Comparison of ENCODE assay signal across 9 mouse cellular contexts in the genomic region with DNA sequence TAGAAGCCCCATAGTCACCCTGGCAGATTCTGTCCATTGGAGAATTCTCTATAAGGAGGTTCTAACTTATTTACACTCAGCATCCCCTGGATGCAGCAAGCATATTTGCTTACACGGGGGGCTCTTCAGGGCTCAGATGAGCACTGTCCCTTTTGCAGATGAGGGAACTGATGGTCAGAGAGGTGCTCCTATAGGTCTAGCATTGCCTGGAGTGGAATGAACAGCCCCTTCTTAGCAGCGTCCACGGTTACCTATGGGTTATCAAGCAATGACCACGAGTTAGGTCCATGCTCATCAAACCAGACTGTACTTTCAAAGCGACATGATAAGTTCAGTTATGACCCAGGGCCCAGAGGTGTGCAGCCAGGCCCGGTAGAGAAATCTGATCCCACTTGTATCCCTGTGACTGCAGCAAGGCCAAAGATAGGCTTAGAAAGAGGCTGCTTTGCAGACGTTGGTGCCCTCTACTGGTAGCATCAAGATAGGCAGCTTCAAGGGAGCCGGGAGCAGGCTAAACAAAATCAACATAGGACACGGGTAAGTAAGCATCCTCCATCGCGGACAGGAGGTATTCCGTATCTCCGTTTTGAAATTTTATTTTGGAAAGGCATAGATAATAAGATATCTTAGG.
A peak's percentile ranks its signal among the peaks of the same experiment; 100 is the strongest.
DNase-seq lines count a peak whose midpoint lies in the region; ATAC-seq lines count a peak whose summit lies in the region.
"Had no signal": no experiment of that assay in that cellular context is flagged by ENCODE, and none has a peak within 500 bp of the region (broad histone marks: within the 10 kb centered on the region; RNA-seq: fewer than 3 reads in every experiment).

No protein-coding gene starts in this region.

- 23% methylated on average over 13 of the region's 13 CpGs for WGBS in limb, embryonic 13.5 days
- WGBS in neural tube, embryonic 15.5 days: 30% methylated on average over 13 of the region's 13 CpGs

- intact Hi-C loops in gastrocnemius, postnatal 14 days (cut with DNase I; ENCODE audit: low total_unique reads): no loop called here

- no peak overlapping the region for H3K4me3 ChIP-seq in limb, embryonic 13.5 days
- H3K4me3 ChIP-seq in neural tube, embryonic 15.5 days (replicated peaks): no peak overlapping the region
- H3K4me3 ChIP-seq: heart, embryonic 13.5 days had no signal

- H3K27me3 ChIP-seq in limb, embryonic 13.5 days: peaks cover 19% of the 10 kb centered on the region
- peaks cover 3% of the 10 kb centered on the region; the same call in 1 of the 2 replicates for H3K27me3 ChIP-seq in neural tube, embryonic 15.5 days (replicated peaks)

- peak; percentile 59; the same call in 1 of the 2 replicates for ATAC-seq in limb, embryonic 13.5 days (ENCODE audit: low FRiP score, low read depth)
- ATAC-seq in neural tube, embryonic 15.5 days (ENCODE audit: low FRiP score): peak; percentile 77

- no peak overlapping the region for H3K9ac ChIP-seq in limb, embryonic 13.5 days
- no peak overlapping the region for H3K9ac ChIP-seq in neural tube, embryonic 15.5 days (replicated peaks)
- H3K9ac ChIP-seq: heart, embryonic 13.5 days had no signal

- DNase-seq in 416B (ENCODE audit: low read depth) (peak; percentile 71), R1 (ENCODE audit: low read depth, low spot score) (peak; percentile 75)
- peak; percentile 44 to 76 for DNase-seq in cerebellum, postnatal 4 days (ENCODE audit: low spot score in 2 of 2)
- DNase-seq in gastrocnemius, postnatal 14 days: peak; percentile 23
- DNase-seq in kidney, adult 9 months: peak; percentile 50
- DNase-seq in T-cell, adult 2 months (ENCODE audit: low spot score): no peak

- no peak overlapping the region for H3K4me2 ChIP-seq in limb, embryonic 13.5 days (replicated peaks)
- no peak overlapping the region for H3K4me2 ChIP-seq in neural tube, embryonic 15.5 days
- H3K4me2 ChIP-seq: heart, embryonic 13.5 days had no signal

- H3K36me3 ChIP-seq in limb, embryonic 13.5 days: no peaks in the 10 kb centered on the region
- no peaks in the 10 kb centered on the region for H3K36me3 ChIP-seq in neural tube, embryonic 15.5 days
- H3K36me3 ChIP-seq: heart, embryonic 13.5 days had no signal

- no peak overlapping the region for H3K27ac ChIP-seq in limb, embryonic 13.5 days
- H3K27ac ChIP-seq in neural tube, embryonic 15.5 days (replicated peaks): no peak overlapping the region
- H3K27ac ChIP-seq: heart, embryonic 13.5 days had no signal

- no peaks in the 10 kb centered on the region for H3K9me3 ChIP-seq in limb, embryonic 13.5 days
- no peaks in the 10 kb centered on the region for H3K9me3 ChIP-seq in neural tube, embryonic 15.5 days (replicated peaks)
- H3K9me3 ChIP-seq: heart, embryonic 13.5 days had no signal

- peaks cover 4% of the 10 kb centered on the region; the same call in 1 of the 2 replicates for H3K4me1 ChIP-seq in limb, embryonic 13.5 days
- H3K4me1 ChIP-seq in neural tube, embryonic 15.5 days: no peaks in the 10 kb centered on the region
